Mouse (Mus musculus) adrenal gland, adult (tissue): ENCODE results near the gene D5Ertd579e.

Experiments used
- DNase-seq, 2 experiments: peaks; one replicate each; pipeline ENCODE4 v3.0.0; 2022 to 2023; ENCODE audit warnings: low spot score in 1 of 2; ENCODE audit not compliant: inconsistent age in 2 of 2

D5Ertd579e gene

GRCm38 (mm10) chr5:36720710-36721375 lies 25.0 kb upstream of the D5Ertd579e start:
- no peak for DNase-seq

- peak in 1 of 2 experiments; percentile 35 for DNase-seq
Observed at GRCm38 (mm10) chr5:36720219-36720618, 24.4 kb upstream of the D5Ertd579e start.

- DNase-seq, result peak in 1 of 2 experiments; percentile 88
Observed at GRCm38 (mm10) chr5:36719601-36720000, 23.8 kb upstream of the D5Ertd579e start.

GRCm38 (mm10) chr5:36719135-36719534 lies 23.3 kb upstream of the D5Ertd579e start:
- no peak for DNase-seq

GRCm38 (mm10) chr5:36717889-36718288 lies 22.1 kb upstream of the D5Ertd579e start:
- DNase-seq, result peak in 1 of 2 experiments; percentile 55

- DNase-seq, result no peak
Observed at GRCm38 (mm10) chr5:36716816-36717215, 21.0 kb upstream of the D5Ertd579e start.

- no peak for DNase-seq
Observed at GRCm38 (mm10) chr5:36714832-36715231, 19.0 kb upstream of the D5Ertd579e start.

GRCm38 (mm10) chr5:36713693-36714092 lies 17.9 kb upstream of the D5Ertd579e start:
- peak in 1 of 2 experiments; percentile 67 for DNase-seq

GRCm38 (mm10) chr5:36712553-36713534 lies 17.0 kb upstream of the D5Ertd579e start:
- peak; percentile 96 to 98 for DNase-seq

- DNase-seq, result peak in 1 of 2 experiments; percentile 58
Observed at GRCm38 (mm10) chr5:36711863-36712262, 16.0 kb upstream of the D5Ertd579e start.

- no peak for DNase-seq
Observed at GRCm38 (mm10) chr5:36705792-36706191, 10.0 kb upstream of the D5Ertd579e start.

GRCm38 (mm10) chr5:36705390-36705789 lies 9.6 kb upstream of the D5Ertd579e start:
- DNase-seq, result no peak

GRCm38 (mm10) chr5:36704684-36705083 lies 8.9 kb upstream of the D5Ertd579e start:
- DNase-seq, result peak; percentile 33 to 58

GRCm38 (mm10) chr5:36700939-36701620 lies 5.3 kb upstream of the D5Ertd579e start:
- peak in 1 of 2 experiments; percentile 42 for DNase-seq

GRCm38 (mm10) chr5:36698689-36699088 lies 2.9 kb upstream of the D5Ertd579e start:
- no peak for DNase-seq

- peak in 1 of 2 experiments; percentile 53 for DNase-seq
Observed at GRCm38 (mm10) chr5:36698067-36698670, 2.3 kb upstream of the D5Ertd579e start.

GRCm38 (mm10) chr5:36696504-36697300 lies 878 bp upstream of the D5Ertd579e start:
- DNase-seq, result peak; percentile 66 to 80

- DNase-seq, result no peak
Observed at GRCm38 (mm10) chr5:36695005-36695404, 819 bp downstream of the D5Ertd579e start.

GRCm38 (mm10) chr5:36693651-36694050 lies 2.2 kb downstream of the D5Ertd579e start:
- DNase-seq, result peak in 1 of 2 experiments; percentile 47

GRCm38 (mm10) chr5:36691423-36691822 lies 4.4 kb downstream of the D5Ertd579e start:
- peak; percentile 53 to 91 for DNase-seq
